Mouse (Mus musculus) bone marrow macrophage, adult 2 months (primary cell): ENCODE data around the gene Tnrc6b.

ENCODE experiments used
- CTCF ChIP-seq: IDR thresholded peaks from 2 replicates; pipeline ENCODE4 v1.5.1; 2012; ENCODE audit warnings: low read depth, mild to moderate bottlenecking, low read length, moderate library complexity
- POLR2A ChIP-seq: IDR thresholded peaks from 2 replicates; pipeline ENCODE4 v1.6.1; 2012; ENCODE audit warnings: mild to moderate bottlenecking, low read depth, low read length, borderline replicate concordance

DNA sequence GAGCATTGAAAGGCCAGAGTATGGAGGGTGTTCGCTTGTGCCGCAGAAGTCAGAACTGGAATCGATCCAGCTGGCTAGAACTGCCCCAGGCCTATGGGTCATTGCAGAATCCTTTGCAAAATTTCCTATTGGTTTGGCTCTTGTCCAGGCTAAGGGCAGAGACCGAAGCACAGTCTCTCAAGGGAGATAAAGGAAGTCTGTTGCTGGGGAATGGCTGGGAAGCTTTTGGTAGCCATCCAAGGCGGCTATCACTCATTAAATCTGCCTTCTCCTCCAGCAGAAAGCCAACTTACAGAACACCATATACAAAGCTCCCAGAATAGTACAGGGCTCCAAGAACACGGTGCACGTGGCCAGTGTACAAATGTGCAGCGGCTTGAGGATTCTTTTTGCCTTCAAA is 4.0 kb upstream of the Tnrc6b start:
- TF ChIP-seq CTCF (no peak), POLR2A (no peak)
